Mouse (Mus musculus): ENCODE measurements around the gene Arl16.

Arl16 gene

GRCm38 (mm10) chr11:120447179-120447578 is 20.2 kb downstream of the Arl16 start:
- DNase-seq (ENCODE audit: low spot score in 2 of 2): no peak

GRCm38 (mm10) chr11:120445475-120445874 is 21.9 kb downstream of the Arl16 start:
- DNase-seq (ENCODE audit: low spot score in 2 of 2): no peak

- no peak for DNase-seq (ENCODE audit: low spot score in 2 of 2)
Observed at GRCm38 (mm10) chr11:120444106-120444505, 23.3 kb downstream of the Arl16 start.

- DNase-seq (ENCODE audit: low spot score in 2 of 2): no peak
Observed at GRCm38 (mm10) chr11:120442765-120443280, 24.6 kb downstream of the Arl16 start.

- no peak for DNase-seq (ENCODE audit: low spot score in 2 of 2)
Observed at GRCm38 (mm10) chr11:120442344-120442743, 25.1 kb downstream of the Arl16 start, which contains the start of gene Tspan10. Tspan10 (plus strand) TSS chr11:120442644.

GRCm38 (mm10) chr11:120437857-120438385 is 29.5 kb downstream of the Arl16 start:
- no peak for DNase-seq (ENCODE audit: low spot score in 2 of 2)

GRCm38 (mm10) chr11:120437152-120437856 is 30.1 kb downstream of the Arl16 start, which contains the start of gene Nploc4:
Nploc4 (minus strand) TSS chr11:120437708.
- DNase-seq (ENCODE audit: low spot score in 2 of 2): peak; percentile 77 to 82

GRCm38 (mm10) chr11:120426727-120427126 is 40.7 kb downstream of the Arl16 start:
- no peak for DNase-seq (ENCODE audit: low spot score in 2 of 2)

- peak; percentile 20 to 32 for DNase-seq (ENCODE audit: low spot score in 2 of 2)
Observed at GRCm38 (mm10) chr11:120423569-120424295, 43.7 kb downstream of the Arl16 start.

- no peak for DNase-seq (ENCODE audit: low spot score in 2 of 2)
Observed at GRCm38 (mm10) chr11:120422651-120423568, 44.5 kb downstream of the Arl16 start.

- DNase-seq (ENCODE audit: low spot score in 2 of 2): no peak
Observed at GRCm38 (mm10) chr11:120418592-120418991, 48.8 kb downstream of the Arl16 start.

- DNase-seq (ENCODE audit: low spot score in 2 of 2): no peak
Observed at GRCm38 (mm10) chr11:120417852-120418251, 49.6 kb downstream of the Arl16 start.

Data from spleen, postnatal 36 days (tissue).